Mouse (Mus musculus) CD4-positive, CD25-positive, alpha-beta regulatory T cell, adult 4 months (primary cell): Measurements from ENCODE around the gene Snx21. TPM values are rescaled to one million over a fixed set of nuclear protein-coding genes. Genes with fewer than 3 reads are reported as not detected.
A peak's percentile ranks its signal among the peaks of the same experiment; 100 is the strongest.

ENCODE experiments used
- ATAC-seq: one replicate; pipeline ENCODE4 v1.8.0; 2017
- polyA plus RNA-seq, 2 experiments: library from polyadenylated mRNA; unstranded; fragments of 100-300 nt; shearing (Covaris generic); gene quantifications; one replicate each; pipeline ENCODE4 v1.2.1; 2017

Snx21 gene
- polyA plus RNA-seq, 2 experiments from 2014 or later, result 4.9 to 7.7 TPM

GRCm38 (mm10) chr2:164832032-164832747, 46.6 kb downstream of the Snx21 start:
- ATAC-seq, result peak; percentile 1

- ATAC-seq, result peak; percentile 89
Measured at GRCm38 (mm10) chr2:164832748-164833301, 47.2 kb downstream of the Snx21 start, which contains the start of gene Ctsa. Gene Ctsa (plus strand): TSS chr2:164832873.

GRCm38 (mm10) chr2:164833314-164833959, 47.8 kb downstream of the Snx21 start, which contains the start of gene Neurl2:
Gene Neurl2 (minus strand): TSS chr2:164833456.
- ATAC-seq, result peak; percentile 61

- ATAC-seq, result no peak
Measured at GRCm38 (mm10) chr2:164834531-164834930, 48.9 kb downstream of the Snx21 start.

- no peak for ATAC-seq
Measured at GRCm38 (mm10) chr2:164835164-164835563, 49.5 kb downstream of the Snx21 start.

Other genes starting within 250 kb of the Snx21 start
- 1 to 10 TPM; 2.2 to 3.0 TPM for gene Wfdc2, start 223.4 kb upstream of the Snx21 start, polyA plus RNA-seq
- gene Spint3, start 212.4 kb upstream of the Snx21 start, polyA plus RNA-seq, result not detected
- gene Wfdc6a, start 200.4 kb upstream of the Snx21 start, polyA plus RNA-seq, result not detected
- not detected for gene Eppin, start 192.2 kb upstream of the Snx21 start, polyA plus RNA-seq
- gene Wfdc6b, start 172.3 kb upstream of the Snx21 start, polyA plus RNA-seq, result not detected
- not detected for gene Wfdc8, start 172.2 kb upstream of the Snx21 start, polyA plus RNA-seq
- gene Wfdc16, start 147.0 kb upstream of the Snx21 start, polyA plus RNA-seq, result not detected
- gene Wfdc10, start 129.8 kb upstream of the Snx21 start, polyA plus RNA-seq, result not detected
- not detected for gene Wfdc9, start 129.2 kb upstream of the Snx21 start, polyA plus RNA-seq
- gene Wfdc11, start 111.7 kb upstream of the Snx21 start, polyA plus RNA-seq, result not detected
- gene Wfdc13, start 100.7 kb upstream of the Snx21 start, polyA plus RNA-seq, result not detected
- gene Spint4, start 87.3 kb upstream of the Snx21 start, polyA plus RNA-seq, result not detected
- not detected for gene Spint5, start 70.5 kb upstream of the Snx21 start, polyA plus RNA-seq
- gene Wfdc3, start 39.9 kb upstream of the Snx21 start, polyA plus RNA-seq, result not detected
- 1 to 10 TPM; 3.8 to 7.3 TPM for gene Dnttip1, start 39.8 kb upstream of the Snx21 start, polyA plus RNA-seq
- gene Ube2c, start 15.9 kb upstream of the Snx21 start, polyA plus RNA-seq, result 10 to 100 TPM in 1 of 2 experiments, 1 to 10 TPM in 1; 7.7 to 11.4 TPM
- gene Tnnc2, start 5.9 kb upstream of the Snx21 start, polyA plus RNA-seq, result not detected
- 10 to 100 TPM; 32.5 to 42.2 TPM for gene Acot8, start 19.1 kb downstream of the Snx21 start, polyA plus RNA-seq
- gene Zswim3, start 19.3 kb downstream of the Snx21 start, polyA plus RNA-seq, result 1 to 10 TPM; 7.0 to 8.1 TPM
- 10 to 100 TPM; 20.9 to 30.5 TPM for gene Zswim1, start 36.9 kb downstream of the Snx21 start, polyA plus RNA-seq
- gene Spata25, start 42.7 kb downstream of the Snx21 start, polyA plus RNA-seq, result not detected
- gene Ctsa, start 47.0 kb downstream of the Snx21 start, polyA plus RNA-seq, result 100 to 1,000 TPM; 211 to 247 TPM
- 1 to 10 TPM in 1 of 2 experiments, under 1 TPM in 1; 0.65 to 1.6 TPM for gene Neurl2, start 47.6 kb downstream of the Snx21 start, polyA plus RNA-seq
- under 1 TPM; 0.34 to 0.98 TPM for gene Pltp, start 71.9 kb downstream of the Snx21 start, polyA plus RNA-seq
- 100 to 1,000 TPM; 106 to 115 TPM for gene Pcif1, start 93.5 kb downstream of the Snx21 start, polyA plus RNA-seq
- gene Zfp335, start 125.9 kb downstream of the Snx21 start, polyA plus RNA-seq, result 1 to 10 TPM; 5.6 to 8.2 TPM
- 1 to 10 TPM; 2.0 to 4.1 TPM for gene Mmp9, start 155.0 kb downstream of the Snx21 start, polyA plus RNA-seq
- under 1 TPM in 1 of 2 experiments, not detected in 1; 0.31 TPM for gene Slc12a5, start 175.0 kb downstream of the Snx21 start, polyA plus RNA-seq
- 10 to 100 TPM; 28.6 to 49.0 TPM for gene Ncoa5, start 249.0 kb downstream of the Snx21 start, polyA plus RNA-seq